Mouse (Mus musculus) inflammation-experienced regulatory T-cells (primary cell): Measurements from ENCODE around the gene Slc13a2. TPM values are rescaled to one million over a fixed set of nuclear protein-coding genes. Genes with fewer than 3 reads are reported as not detected.

Experiments used
- polyA plus RNA-seq, 2 experiments: library from polyadenylated mRNA; unstranded; fragments of 100-300 nt; shearing (Covaris generic); gene quantifications; one replicate each; pipeline ENCODE4 v1.2.1; 2017

The Slc13a2 gene
- polyA plus RNA-seq: not detected

DNA sequence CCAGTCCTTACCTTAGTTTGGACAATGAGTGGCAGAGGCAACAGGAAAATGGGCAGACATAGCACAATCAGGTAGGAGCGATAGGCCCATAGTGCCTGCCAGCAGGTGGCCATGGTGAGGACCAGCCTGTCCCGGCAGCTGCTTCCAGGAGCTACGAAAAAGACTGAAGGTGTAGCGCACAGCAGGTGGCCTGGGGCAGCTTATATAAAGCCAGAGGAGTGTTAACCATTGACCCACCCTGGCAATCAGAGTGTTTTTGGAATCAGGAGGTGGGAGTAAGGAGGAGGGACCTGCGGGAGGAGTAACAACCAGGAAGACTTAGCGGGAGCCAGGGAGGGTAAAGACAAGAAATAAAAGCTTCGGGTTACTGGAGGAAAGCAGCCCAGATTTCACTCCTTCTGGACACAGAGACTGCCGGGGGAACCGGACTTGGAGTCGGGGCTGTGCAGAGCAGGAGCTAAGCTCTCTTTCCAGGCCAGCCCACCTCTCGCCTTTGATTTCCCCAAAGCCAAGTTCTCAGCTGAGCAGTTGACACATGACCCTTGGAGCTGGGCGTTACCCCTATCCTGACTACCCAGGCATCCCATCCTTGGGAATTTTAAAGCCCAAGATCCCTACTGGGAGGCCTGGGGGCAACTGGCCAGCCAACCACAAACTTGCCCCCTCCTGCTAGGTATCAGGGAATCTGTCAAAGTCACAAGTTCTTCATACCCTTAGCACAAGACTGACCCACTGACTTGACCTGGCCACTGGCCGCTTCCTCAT lies at the start of gene Slc13a2:
Gene Slc13a2, minus strand, starts transcription at position 163 of the 765 bp plus-strand sequence.

DNA sequence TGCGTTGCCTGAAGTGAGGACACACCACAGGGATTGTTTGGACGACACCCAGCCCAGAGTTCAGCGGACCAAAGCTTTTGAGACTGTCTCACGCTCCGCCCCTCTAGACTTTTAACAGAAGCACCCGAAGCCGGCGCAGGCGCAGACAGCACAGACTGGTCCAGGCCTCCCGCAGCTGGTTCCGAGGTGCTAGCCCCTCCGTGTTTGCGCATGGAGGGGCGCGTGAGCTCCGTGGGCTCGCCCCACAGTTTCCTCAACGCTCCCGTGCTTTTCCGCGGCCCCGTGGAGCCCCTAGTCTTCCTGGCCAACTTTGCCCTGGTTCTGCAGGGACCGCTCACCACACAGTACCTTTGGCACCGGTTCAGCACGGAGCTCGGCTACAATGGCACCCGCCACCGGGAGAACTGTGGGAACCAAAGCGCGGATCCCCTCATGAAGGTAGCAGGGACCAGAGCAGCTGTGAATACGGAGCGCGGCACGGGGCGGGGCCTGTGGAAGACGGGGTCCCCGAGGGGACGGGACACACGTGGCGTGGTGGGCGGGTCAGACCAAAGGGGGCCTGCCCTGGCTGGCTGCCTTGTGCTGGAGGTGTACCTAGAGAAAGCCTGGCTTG lies 43.7 kb upstream of the Slc13a2 start, which contains the start of gene Slc46a1:
Gene Slc46a1, plus strand, starts transcription at position 130 of the 613 bp plus-strand sequence.

DNA sequence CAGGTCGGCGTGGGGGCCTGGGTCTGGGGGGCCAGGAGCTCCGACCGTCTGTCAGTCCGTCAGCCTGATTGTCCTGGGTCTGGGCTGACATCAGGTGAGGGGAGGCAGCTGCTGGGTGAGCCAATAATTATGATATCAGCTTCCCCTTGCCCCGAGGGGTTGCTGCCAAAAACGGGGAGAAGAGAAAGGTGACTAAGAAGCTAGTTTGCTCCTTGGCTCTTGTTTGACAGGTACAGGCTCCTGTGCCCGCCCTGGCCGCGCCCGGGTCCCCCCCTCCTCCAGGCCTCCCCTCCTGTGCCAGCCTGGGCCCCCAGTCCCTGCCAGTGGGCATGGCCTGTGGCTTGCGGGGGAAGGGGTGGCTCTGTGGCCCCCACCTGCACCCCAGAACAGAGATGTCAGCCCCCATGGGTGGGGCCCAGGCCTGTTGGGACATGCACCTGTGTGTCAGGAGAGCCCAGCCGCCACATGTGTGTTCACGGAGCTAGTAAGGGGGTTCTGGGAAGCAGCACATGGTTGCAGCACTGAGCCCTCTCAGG lies 35.4 kb downstream of the Slc13a2 start, which contains the start of gene Foxn1:
Gene Foxn1, minus strand, starts transcription at position 51 of the 536 bp plus-strand sequence.

Other genes starting within 250 kb of the Slc13a2 start
- 10 to 100 TPM; 10.2 to 10.5 TPM for gene Nek8, start 245.5 kb downstream of the Slc13a2 start, polyA plus RNA-seq
- 1 to 10 TPM; 3.2 to 3.4 TPM for gene Tlcd1, start 245.5 kb downstream of the Slc13a2 start, polyA plus RNA-seq
- 1,000 to 10,000 TPM; 1,229 to 1,373 TPM for gene Rpl23a, start 238.6 kb downstream of the Slc13a2 start, polyA plus RNA-seq
- 1 to 10 TPM; 1.6 to 3.9 TPM for gene Rab34, start 233.8 kb downstream of the Slc13a2 start, polyA plus RNA-seq
- gene Proca1, start 228.8 kb downstream of the Slc13a2 start, polyA plus RNA-seq: 1 to 10 TPM in 1 of 2 experiments, under 1 TPM in 1; 0.71 to 3.6 TPM
- 100 to 1,000 TPM in 1 of 2 experiments, 10 to 100 TPM in 1; 85.9 to 108 TPM for gene Sdf2, start 176.5 kb downstream of the Slc13a2 start, polyA plus RNA-seq
- gene Supt6, start 176.2 kb downstream of the Slc13a2 start, polyA plus RNA-seq: 10 to 100 TPM; 35.7 to 38.9 TPM
- gene 2610507B11Rik, start 160.5 kb downstream of the Slc13a2 start, polyA plus RNA-seq: 10 to 100 TPM; 70.9 to 82.1 TPM
- 1 to 10 TPM in 1 of 2 experiments, under 1 TPM in 1; 0.61 to 1.1 TPM for gene BC030499, start 131.4 kb downstream of the Slc13a2 start, polyA plus RNA-seq
- gene Spag5, start 120.7 kb downstream of the Slc13a2 start, polyA plus RNA-seq: 1 to 10 TPM; 1.8 to 2.6 TPM
- gene Aldoc, start 99.2 kb downstream of the Slc13a2 start, polyA plus RNA-seq: 10 to 100 TPM in 1 of 2 experiments, 1 to 10 TPM in 1; 4.7 to 11.9 TPM
- gene Pigs, start 93.8 kb downstream of the Slc13a2 start, polyA plus RNA-seq: 100 to 1,000 TPM in 1 of 2 experiments, 10 to 100 TPM in 1; 97.8 to 113 TPM
- gene Unc119, start 78.7 kb downstream of the Slc13a2 start, polyA plus RNA-seq: 10 to 100 TPM; 58.4 to 82.5 TPM
- under 1 TPM; 0.30 to 0.45 TPM for gene Foxn1, start 35.7 kb downstream of the Slc13a2 start, polyA plus RNA-seq
- gene Slc46a1, start 43.5 kb upstream of the Slc13a2 start, polyA plus RNA-seq: 1 to 10 TPM; 2.6 to 3.1 TPM
- 1 to 10 TPM; 3.5 to 8.3 TPM for gene Sarm1, start 75.5 kb upstream of the Slc13a2 start, polyA plus RNA-seq
- 1 to 10 TPM in 1 of 2 experiments, not detected in 1; 7.0 TPM for gene Vtn, start 76.9 kb upstream of the Slc13a2 start, polyA plus RNA-seq
- gene Sebox, start 81.2 kb upstream of the Slc13a2 start, polyA plus RNA-seq: under 1 TPM in 1 of 2 experiments, not detected in 1; 0.28 TPM
- gene Tmem199, start 90.0 kb upstream of the Slc13a2 start, polyA plus RNA-seq: 10 to 100 TPM; 25.5 to 38.7 TPM
- 10 to 100 TPM; 38.5 to 41.9 TPM for gene Poldip2, start 90.0 kb upstream of the Slc13a2 start, polyA plus RNA-seq
- 10 to 100 TPM; 14.9 to 16.2 TPM for gene Tnfaip1, start 114.1 kb upstream of the Slc13a2 start, polyA plus RNA-seq
- gene Ift20, start 114.1 kb upstream of the Slc13a2 start, polyA plus RNA-seq: 100 to 1,000 TPM in 1 of 2 experiments, 10 to 100 TPM in 1; 74.9 to 107 TPM
- 10 to 100 TPM in 1 of 2 experiments, 1 to 10 TPM in 1; 9.5 to 14.8 TPM for gene Tmem97, start 128.6 kb upstream of the Slc13a2 start, polyA plus RNA-seq